Mouse (Mus musculus): ENCODE data around the gene Lcat.

Lcat gene

GRCm38 (mm10) chr8:105942542-105942941 lies 640 bp downstream of the Lcat start:
- DNase-seq (ENCODE audit: low read depth) = no peak

GRCm38 (mm10) chr8:105942026-105942425 lies 1.2 kb downstream of the Lcat start:
- no peak for DNase-seq (ENCODE audit: low read depth)

GRCm38 (mm10) chr8:105938306-105938669 lies 4.9 kb downstream of the Lcat start, which contains the start of gene Psmb10:
Psmb10 (minus strand) TSS chr8:105938444.
- DNase-seq (ENCODE audit: low read depth) = no peak

- DNase-seq (ENCODE audit: low read depth) = no peak
Observed at GRCm38 (mm10) chr8:105937496-105938305, 5.5 kb downstream of the Lcat start.

- peak; percentile 67 for DNase-seq (ENCODE audit: low read depth)
Observed at GRCm38 (mm10) chr8:105936866-105937475, 6.2 kb downstream of the Lcat start.

GRCm38 (mm10) chr8:105935863-105936603 lies 7.1 kb downstream of the Lcat start:
- no peak for DNase-seq (ENCODE audit: low read depth)

- DNase-seq (ENCODE audit: low read depth) = no peak
Observed at GRCm38 (mm10) chr8:105935105-105935504, 8.1 kb downstream of the Lcat start.

GRCm38 (mm10) chr8:105933762-105934161 lies 9.4 kb downstream of the Lcat start, which contains the start of gene Ctrl:
Ctrl (minus strand) TSS chr8:105933862.
- DNase-seq (ENCODE audit: low read depth) = no peak

- DNase-seq (ENCODE audit: low read depth) = no peak
Observed at GRCm38 (mm10) chr8:105932525-105932924, 10.7 kb downstream of the Lcat start.

GRCm38 (mm10) chr8:105931271-105931670 lies 11.9 kb downstream of the Lcat start:
- no peak for DNase-seq (ENCODE audit: low read depth)

- no peak for DNase-seq (ENCODE audit: low read depth)
Observed at GRCm38 (mm10) chr8:105930602-105931001, 12.6 kb downstream of the Lcat start.

- DNase-seq (ENCODE audit: low read depth) = no peak
Observed at GRCm38 (mm10) chr8:105925123-105925522, 18.1 kb downstream of the Lcat start.

GRCm38 (mm10) chr8:105919390-105919789 lies 23.8 kb downstream of the Lcat start:
- no peak for DNase-seq (ENCODE audit: low read depth)

GRCm38 (mm10) chr8:105900941-105901616 lies 42.1 kb downstream of the Lcat start:
- DNase-seq (ENCODE audit: low read depth) = no peak

GRCm38 (mm10) chr8:105900180-105900940 lies 42.8 kb downstream of the Lcat start, which contains the start of gene Pskh1:
Pskh1 (plus strand) TSS chr8:105900441.
- DNase-seq (ENCODE audit: low read depth) = peak; percentile 64

- DNase-seq (ENCODE audit: low read depth) = no peak
Observed at GRCm38 (mm10) chr8:105897801-105898480, 45.2 kb downstream of the Lcat start.

GRCm38 (mm10) chr8:105893339-105893738 lies 49.8 kb downstream of the Lcat start, which contains the start of gene Nrn1l:
Nrn1l (plus strand) TSS chr8:105893567.
- DNase-seq (ENCODE audit: low read depth) = peak; percentile 57

- no peak for DNase-seq (ENCODE audit: low read depth)
Observed at GRCm38 (mm10) chr8:105892432-105892831, 50.8 kb downstream of the Lcat start.

- DNase-seq (ENCODE audit: low read depth) = no peak
Observed at GRCm38 (mm10) chr8:105890870-105891269, 52.3 kb downstream of the Lcat start.

- no peak for DNase-seq (ENCODE audit: low read depth)
Observed at GRCm38 (mm10) chr8:105889756-105890465, 53.3 kb downstream of the Lcat start.

All from fibroblast of lung, adult 2 months (primary cell).